ENCODE assay signal across 13 mouse cellular contexts in genomic region chr7:16544770-16545169, GRCm38 (mm10).
DNase-seq lines count a peak whose midpoint lies in the region; ATAC-seq and TF ChIP-seq lines count a peak whose summit lies in the region.
"Had no signal": no experiment of that assay in that cellular context is flagged by ENCODE, and none has a peak within 500 bp of the region (broad histone marks: within the 10 kb centered on the region; RNA-seq: fewer than 3 reads in every experiment).

No protein-coding gene starts in this region.

- no peak overlapping the region for H3K4me2 ChIP-seq in embryonic facial prominence, embryonic 11.5 days (ENCODE audit: low read depth, low read length)
- H3K4me2 ChIP-seq: forebrain, embryonic 13.5 days had no signal

- no peak overlapping the region for H3K4me3 ChIP-seq in embryonic facial prominence, embryonic 11.5 days (ENCODE audit: low read depth, low read length)
- H3K4me3 ChIP-seq: forebrain, embryonic 13.5 days; heart, adult 2 months had no signal

- peak; percentile 14 for DNase-seq in kidney, adult 11 months
- no peak for DNase-seq in kidney, adult 9 months
- peak; percentile 1 for DNase-seq in brain, embryonic 14.5 days (ENCODE audit: low read depth)
- DNase-seq in embryonic facial prominence, embryonic 11.5 days (ENCODE audit: low spot score): peak; percentile 64
- DNase-seq in kidney, postnatal 4 days: peak; percentile 22 to 31
- no peak for DNase-seq in layer of hippocampus, adult 18-20 months (ENCODE audit: low spot score in 2 of 2)
- DNase-seq in cerebellum, adult 18-20 months: no peak
- DNase-seq: adrenal gland, postnatal 14 days; heart, adult 2 months; layer of hippocampus, adult 9-11 months; spleen, adult 18-20 months had no signal

- peak; percentile 70; the same call in 1 of the 2 replicates for ATAC-seq in embryonic facial prominence, embryonic 11.5 days (replicated peaks; ENCODE audit: insufficient number of reproducible peaks, low FRiP score, low TSS enrichment, low read depth)
- ATAC-seq: forebrain, embryonic 13.5 days had no signal

- TF ChIP-seq POLR2A in brain, embryonic 14.5 days (IDR thresholded peaks at IDR 0.05; ENCODE audit: borderline replicate concordance, extremely low read depth, insufficient read depth, insufficient read length, poor library complexity, severe bottlenecking): no peak

- no peak for TF ChIP-seq CTCF in brain, embryonic 14.5 days (IDR thresholded peaks at IDR 0.05; ENCODE audit: borderline replicate concordance, extremely low read depth, insufficient read depth, insufficient read length)

- no peaks in the 10 kb centered on the region for H3K27me3 ChIP-seq in embryonic facial prominence, embryonic 11.5 days (ENCODE audit: control insufficient read depth, insufficient read depth, low read length)
- H3K27me3 ChIP-seq: forebrain, embryonic 13.5 days had no signal

- no peak overlapping the region for H3K27ac ChIP-seq in embryonic facial prominence, embryonic 11.5 days (replicated peaks; ENCODE audit: low read depth, low read length)
- H3K27ac ChIP-seq: forebrain, embryonic 13.5 days; heart, adult 2 months; macrophage had no signal

- H3K36me3 ChIP-seq in embryonic facial prominence, embryonic 11.5 days (replicated peaks; ENCODE audit: control insufficient read depth, insufficient read depth, low read depth, low read length): peaks cover 3% of the 10 kb centered on the region; the same call in 1 of the 2 replicates

- H3K4me1 ChIP-seq in embryonic facial prominence, embryonic 11.5 days (ENCODE audit: control insufficient read depth, insufficient read depth, low read length): no peaks in the 10 kb centered on the region
- H3K4me1 ChIP-seq: forebrain, embryonic 13.5 days had no signal

- no peaks in the 10 kb centered on the region for H3K9me3 ChIP-seq in embryonic facial prominence, embryonic 11.5 days (replicated peaks; ENCODE audit: control insufficient read depth, low read length)
- H3K9me3 ChIP-seq: forebrain, embryonic 13.5 days had no signal

- H3K9ac ChIP-seq in embryonic facial prominence, embryonic 11.5 days (replicated peaks; ENCODE audit: low read length): no peak overlapping the region
- H3K9ac ChIP-seq: forebrain, embryonic 13.5 days had no signal

- 47% methylated on average over 8 of the region's 8 CpGs for WGBS in embryonic facial prominence, embryonic 11.5 days

Comparison
In these comparisons a context has a peak if more than half of its experiments do, and no peak if none do; other contexts are left out.
1. DNase-seq: peak in kidney, adult 11 months (single experiment), brain, embryonic 14.5 days (single experiment), embryonic facial prominence, embryonic 11.5 days (single experiment) and kidney, postnatal 4 days (2 of 2); none in kidney, adult 9 months (single experiment), layer of hippocampus, adult 18-20 months (0 of 2) and cerebellum, adult 18-20 months (0 of 2).